Mouse (Mus musculus) stomach, embryonic 14.5 days (tissue): ENCODE measurements around the gene Notch2. TPM values are rescaled to one million over a fixed set of nuclear protein-coding genes. Genes with fewer than 3 reads are reported as not detected.

Source experiments
- ATAC-seq: fragments of 200-750 bp; cut with Nextera tagmentation; 2 replicates; pipeline ENCODE4 v1.8.0; 2017; ENCODE audit warnings: low read depth, moderate TSS enrichment; ENCODE audit not compliant: insufficient number of reproducible peaks, insufficient read depth, low FRiP score
- H3K27ac ChIP-seq: fragments of 300-500 bp; sonication (generic); 2 replicates; pipeline ENCODE4 v1.5.1; 2014; ENCODE audit warnings: mild to moderate bottlenecking, low read length, moderate library complexity, mixed read lengths
- H3K27me3 ChIP-seq: fragments of 300-500 bp; sonication (generic); 2 replicates; pipeline ENCODE4 v1.6.1; 2014; ENCODE audit warnings: low read length, control low read depth, mixed read lengths; ENCODE audit not compliant: control insufficient read depth, insufficient read depth
- H3K36me3 ChIP-seq: fragments of 300-500 bp; sonication (generic); 2 replicates; pipeline ENCODE4 v1.6.1; 2014; ENCODE audit warnings: mild to moderate bottlenecking, control low read depth, low read length, moderate library complexity, mixed read lengths; ENCODE audit not compliant: control insufficient read depth, insufficient read depth
- H3K4me1 ChIP-seq: fragments of 300-500 bp; sonication (generic); 2 replicates; pipeline ENCODE4 v1.6.1; 2014; ENCODE audit warnings: low read length, control low read depth, mixed read lengths; ENCODE audit not compliant: control insufficient read depth, insufficient read depth
- H3K4me2 ChIP-seq: fragments of 300-500 bp; sonication (generic); replicated peaks from 2 replicates; pipeline ENCODE4 v1.6.1; 2014; ENCODE audit warnings: low read depth, low read length, control low read depth
- H3K4me3 ChIP-seq: fragments of 300-500 bp; sonication (generic); 2 replicates; pipeline ENCODE4 v1.5.1; 2014; ENCODE audit warnings: low read depth, low read length, control low read depth
- H3K9ac ChIP-seq: fragments of 300-500 bp; sonication (generic); replicated peaks from 2 replicates; pipeline ENCODE4 v1.6.1; 2014; ENCODE audit warnings: low read depth, mild to moderate bottlenecking, control low read depth, low read length, moderate library complexity, mixed read lengths
- H3K9me3 ChIP-seq: fragments of 300-500 bp; sonication (generic); 2 replicates; pipeline ENCODE4 v1.6.1; 2016; ENCODE audit warnings: low read depth, low read length, control low read depth; ENCODE audit not compliant: control insufficient read depth
- WGBS: fragments of 180-500 bp; shearing (Covaris S2); extraction: QIAGEN DNeasy Blood & Tissue Kit; methylation state at CpG from one replicate; pipeline ENCODE4 v1.1.7; 2014; 5-methylcytosine and 5-hydroxymethylcytosine counted together
- polyA plus RNA-seq: library from polyadenylated mRNA; unstranded; fragments of >200 nt; fragmentation: Nextera tagmentation; extraction: Ambion mirVana; gene quantifications from 2 replicates; pipeline ENCODE4 v1.2.1, GENCODE M21; 2014

Gene Notch2
- polyA plus RNA-seq, 1 experiment from 2014 or later = 36.2 TPM

GRCm38 (mm10) chr3:98074622-98075231, 61.4 kb downstream of the Notch2 start:
- ATAC-seq = no peak
- no peaks in the 10 kb centered on the region for H3K27me3 ChIP-seq
- no peak overlapping the region for H3K27ac ChIP-seq
- no peak overlapping the region for H3K9ac ChIP-seq
- 63% methylated on average over 6 of the region's 6 CpGs for WGBS
- H3K36me3 ChIP-seq = peaks cover 41% of the 10 kb centered on the region
- H3K9me3 ChIP-seq = no peaks in the 10 kb centered on the region
- H3K4me1 ChIP-seq = 0 out of 2 replicates have a peak, but pooled peaks cover 5% of the 10 kb centered on the region
- H3K4me2 ChIP-seq = no peak overlapping the region
- no peak overlapping the region for H3K4me3 ChIP-seq

- H3K4me3 ChIP-seq = no peak overlapping the region
- no peak for ATAC-seq
- no peak overlapping the region for H3K4me2 ChIP-seq
- no peak overlapping the region for H3K9ac ChIP-seq
- H3K9me3 ChIP-seq = no peaks in the 10 kb centered on the region
- H3K36me3 ChIP-seq = peaks cover 30% of the 10 kb centered on the region; the same call in 1 of the 2 replicates
- 84% methylated on average over 5 of the region's 5 CpGs for WGBS
- H3K27me3 ChIP-seq = no peaks in the 10 kb centered on the region
- no peak overlapping the region for H3K27ac ChIP-seq
- 0 out of 2 replicates have a peak, but pooled peaks cover 5% of the 10 kb centered on the region for H3K4me1 ChIP-seq
These were observed 64.5 kb downstream of the Notch2 start for GRCm38 (mm10) chr3:98077866-98078265.

- Histone ChIP-seq H3K36me3 (peaks cover 23% of the 10 kb centered on the region; the same call in 1 of the 2 replicates), H3K9me3 (no peaks in the 10 kb centered on the region), H3K27ac (no peak overlapping the region), H3K27me3 (no peaks in the 10 kb centered on the region), H3K9ac (no peak overlapping the region), H3K4me3 (no peak overlapping the region), H3K4me2 (no peak overlapping the region), H3K4me1 (0 out of 2 replicates have a peak, but pooled peaks cover 5% of the 10 kb centered on the region)
- no peak for ATAC-seq
- WGBS = 57% methylated on average over 1 of the region's 1 CpGs
These were observed 65.5 kb downstream of the Notch2 start for GRCm38 (mm10) chr3:98078816-98079215.

GRCm38 (mm10) chr3:98079601-98080215, 66.4 kb downstream of the Notch2 start:
- no peak overlapping the region for H3K4me3 ChIP-seq
- H3K27me3 ChIP-seq = no peaks in the 10 kb centered on the region
- H3K9me3 ChIP-seq = no peaks in the 10 kb centered on the region
- H3K4me2 ChIP-seq = no peak overlapping the region
- ATAC-seq = no peak
- no peak overlapping the region for H3K27ac ChIP-seq
- no peak overlapping the region for H3K9ac ChIP-seq
- peaks cover 23% of the 10 kb centered on the region; the same call in 1 of the 2 replicates for H3K36me3 ChIP-seq
- peaks cover 5% of the 10 kb centered on the region; the same call in 1 of the 2 replicates for H3K4me1 ChIP-seq
- 69% methylated on average over 2 of the region's 2 CpGs for WGBS

GRCm38 (mm10) chr3:98080630-98081029, 67.3 kb downstream of the Notch2 start:
- Histone ChIP-seq H3K4me3 (no peak overlapping the region), H3K9me3 (no peaks in the 10 kb centered on the region), H3K36me3 (peaks cover 22% of the 10 kb centered on the region; the same call in 1 of the 2 replicates), H3K9ac (no peak overlapping the region), H3K27me3 (no peaks in the 10 kb centered on the region), H3K4me2 (no peak overlapping the region), H3K4me1 (peaks cover 8% of the 10 kb centered on the region), H3K27ac (no peak overlapping the region)
- WGBS = 82% methylated on average over 4 of the region's 4 CpGs
- no peak for ATAC-seq

GRCm38 (mm10) chr3:98082188-98082587, 68.9 kb downstream of the Notch2 start:
- Histone ChIP-seq H3K27ac (no peak overlapping the region), H3K27me3 (no peaks in the 10 kb centered on the region), H3K36me3 (peaks cover 20% of the 10 kb centered on the region; the same call in 1 of the 2 replicates), H3K9ac (no peak overlapping the region), H3K4me2 (no peak overlapping the region), H3K4me3 (no peak overlapping the region), H3K4me1 (peaks cover 17% of the 10 kb centered on the region), H3K9me3 (no peaks in the 10 kb centered on the region)
- WGBS = 83% methylated on average over 3 of the region's 3 CpGs
- ATAC-seq = no peak

- Histone ChIP-seq H3K4me1 (peaks cover 17% of the 10 kb centered on the region), H3K4me3 (no peak overlapping the region), H3K27ac (no peak overlapping the region), H3K9me3 (no peaks in the 10 kb centered on the region), H3K36me3 (peaks cover 13% of the 10 kb centered on the region; the same call in 1 of the 2 replicates), H3K9ac (no peak overlapping the region), H3K27me3 (no peaks in the 10 kb centered on the region), H3K4me2 (no peak overlapping the region)
- ATAC-seq = no peak
- WGBS = 90% methylated on average over 3 of the region's 3 CpGs
These were observed 69.6 kb downstream of the Notch2 start for GRCm38 (mm10) chr3:98082972-98083371.

- no peak for ATAC-seq
- no peak overlapping the region for H3K27ac ChIP-seq
- H3K9ac ChIP-seq = no peak overlapping the region
- peaks cover 17% of the 10 kb centered on the region for H3K4me1 ChIP-seq
- H3K36me3 ChIP-seq = peaks cover 9% of the 10 kb centered on the region; the same call in 1 of the 2 replicates
- H3K4me2 ChIP-seq = no peak overlapping the region
- 79% methylated on average over 8 of the region's 8 CpGs for WGBS
- no peak overlapping the region for H3K4me3 ChIP-seq
- H3K27me3 ChIP-seq = no peaks in the 10 kb centered on the region
- no peaks in the 10 kb centered on the region for H3K9me3 ChIP-seq
These were observed 70.8 kb downstream of the Notch2 start for GRCm38 (mm10) chr3:98084061-98084655.
